Mouse (Mus musculus) neural tube, embryonic 15.5 days (tissue): ENCODE results near the gene Iqschfp. TPM values are rescaled to one million over a fixed set of nuclear protein-coding genes. Genes with fewer than 3 reads are reported as not detected.

ENCODE experiments used
- ATAC-seq: fragments of 200-750 bp; cut with Nextera tagmentation; 2 replicates; pipeline ENCODE4 v1.8.0; 2017; ENCODE audit warnings: mild to moderate bottlenecking, moderate TSS enrichment, moderate library complexity; ENCODE audit not compliant: low FRiP score
- H3K27ac ChIP-seq: fragments of 300-500 bp; sonication (generic); replicated peaks from 2 replicates; pipeline ENCODE4 v1.5.1; 2015; ENCODE audit warnings: mild to moderate bottlenecking, inconsistent platforms
- H3K27me3 ChIP-seq: fragments of 300-500 bp; sonication (generic); replicated peaks from 2 replicates; pipeline ENCODE4 v1.6.1; 2015; ENCODE audit warnings: inconsistent platforms
- H3K36me3 ChIP-seq: fragments of 300-500 bp; sonication (generic); 2 replicates; pipeline ENCODE4 v1.6.1; 2015; ENCODE audit warnings: inconsistent platforms
- H3K4me1 ChIP-seq: fragments of 300-500 bp; sonication (generic); 2 replicates; pipeline ENCODE4 v1.6.1; 2015; ENCODE audit warnings: inconsistent platforms
- H3K4me2 ChIP-seq: fragments of 300-500 bp; sonication (generic); 2 replicates; pipeline ENCODE4 v1.6.1; 2015; ENCODE audit warnings: inconsistent platforms, mild to moderate bottlenecking, moderate library complexity
- H3K4me3 ChIP-seq: fragments of 300-500 bp; sonication (generic); replicated peaks from 2 replicates; pipeline ENCODE4 v1.5.1; 2015; ENCODE audit warnings: mild to moderate bottlenecking, inconsistent platforms
- H3K9ac ChIP-seq: fragments of 300-500 bp; sonication (generic); replicated peaks from 2 replicates; pipeline ENCODE4 v1.6.1; 2015; ENCODE audit warnings: mild to moderate bottlenecking, inconsistent platforms
- H3K9me3 ChIP-seq: fragments of 300-500 bp; sonication (generic); replicated peaks from 2 replicates; pipeline ENCODE4 v1.6.1; 2016; ENCODE audit warnings: inconsistent platforms
- WGBS: fragments of 180-500 bp; shearing (Covaris S2); methylation state at CpG from one replicate; pipeline ENCODE4 v1.1.7; 2015; ENCODE audit warnings: mixed read lengths; 5-methylcytosine and 5-hydroxymethylcytosine counted together
- polyA plus RNA-seq: library from polyadenylated mRNA; unstranded; fragments of >200 nt; fragmentation: Nextera tagmentation; extraction: Ambion mirVana; gene quantifications from 2 replicates; pipeline ENCODE4 v1.2.1, GENCODE M21; 2015

The Iqschfp gene
- polyA plus RNA-seq, 1 experiment from 2014 or later: 7.2 TPM

DNA sequence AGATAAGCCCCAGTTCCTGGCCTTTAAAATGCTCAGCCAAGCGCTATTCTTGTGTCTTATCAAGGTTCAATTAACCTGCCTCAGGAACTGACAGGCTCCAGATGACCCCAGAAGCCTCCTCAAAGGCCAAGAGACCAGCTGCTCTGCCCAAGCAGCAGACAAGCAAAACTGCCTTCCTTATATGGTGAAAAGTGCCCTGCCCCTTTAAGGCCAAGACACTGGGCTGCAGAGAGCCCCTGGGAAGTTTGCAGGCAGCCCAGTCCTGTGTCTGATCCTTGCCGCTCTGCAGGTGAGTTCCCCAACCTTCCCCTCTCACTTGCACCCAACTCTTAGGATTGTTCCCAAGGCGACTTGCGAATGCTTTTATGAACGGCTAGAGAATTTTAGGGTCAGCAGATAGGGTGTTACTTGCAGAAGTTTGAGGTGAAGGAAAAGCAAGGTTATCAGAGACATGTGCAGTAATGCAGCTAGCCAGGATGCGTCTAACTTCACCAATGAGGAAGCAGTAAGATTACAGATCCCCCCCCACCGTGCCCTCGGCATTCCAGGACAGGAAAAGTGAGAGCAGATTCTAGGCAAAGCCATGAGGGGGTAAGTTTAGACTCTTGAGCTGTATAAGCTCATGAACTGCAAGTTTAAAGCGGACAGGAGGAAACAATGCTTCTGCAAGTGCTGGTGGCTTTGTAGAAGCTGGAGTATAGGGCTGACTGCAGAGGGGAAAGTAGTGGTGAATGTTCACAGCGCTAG lies 576.1 kb downstream of the Iqschfp start:
- Histone ChIP-seq H3K4me2 (peak overlapping the region; percentile 43), H3K4me3 (0 out of 2 replicates have a peak overlapping the region, but pooled peaks have one; percentile 1), H3K27me3 (no peaks in the 10 kb centered on the region), H3K4me1 (peaks cover 15% of the 10 kb centered on the region), H3K9me3 (no peaks in the 10 kb centered on the region), H3K27ac (no peak overlapping the region), H3K36me3 (no peaks in the 10 kb centered on the region), H3K9ac (no peak overlapping the region)
- no peak for ATAC-seq
- WGBS: 6% methylated on average over 10 of the region's 10 CpGs

DNA sequence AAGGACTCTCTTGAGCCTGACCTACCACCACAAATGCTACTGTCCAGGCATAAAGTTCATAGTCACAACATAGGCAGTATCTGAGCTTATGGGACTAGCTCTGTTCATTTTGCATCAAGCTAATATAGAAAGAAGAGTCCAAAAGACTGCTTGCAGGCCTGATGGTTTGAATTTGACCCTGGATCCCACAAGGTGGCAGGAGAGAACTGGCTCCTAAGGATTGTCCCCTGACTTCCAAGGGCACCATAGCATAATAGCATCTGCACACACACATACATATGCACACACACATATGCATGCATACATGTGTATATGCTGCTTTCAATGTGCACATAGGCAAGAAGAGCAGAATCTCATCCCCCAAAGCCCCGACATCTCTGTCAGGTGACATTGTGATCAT lies 577.6 kb downstream of the Iqschfp start:
- no peak for ATAC-seq
- WGBS: 89% methylated on average over 1 of the region's 1 CpGs
- H3K4me3 ChIP-seq: no peak overlapping the region
- no peaks in the 10 kb centered on the region for H3K27me3 ChIP-seq
- H3K36me3 ChIP-seq: no peaks in the 10 kb centered on the region
- no peak overlapping the region for H3K9ac ChIP-seq
- H3K4me2 ChIP-seq: no peak overlapping the region
- peaks cover 15% of the 10 kb centered on the region for H3K4me1 ChIP-seq
- H3K27ac ChIP-seq: no peak overlapping the region
- no peaks in the 10 kb centered on the region for H3K9me3 ChIP-seq

DNA sequence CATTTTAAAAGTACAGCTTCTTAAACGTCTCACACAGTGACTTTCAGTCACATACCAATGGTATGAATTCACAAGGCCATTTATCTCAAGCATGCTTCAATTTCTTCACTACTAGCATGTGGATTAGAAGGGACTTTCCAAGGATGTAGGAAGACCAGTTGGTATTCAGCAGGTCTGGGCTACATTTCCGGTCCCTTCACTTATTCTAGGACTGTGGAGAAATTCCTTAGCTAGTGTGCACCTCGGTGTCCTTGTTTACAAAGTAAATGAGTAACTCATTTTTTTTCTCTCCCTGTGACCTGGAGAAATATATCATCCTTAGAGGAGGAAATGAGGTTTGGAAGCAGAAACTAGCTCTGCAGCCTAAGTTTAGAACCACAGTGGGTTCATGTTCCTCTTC lies 578.0 kb downstream of the Iqschfp start:
- no peak overlapping the region for H3K4me3 ChIP-seq
- ATAC-seq: no peak
- H3K4me1 ChIP-seq: peaks cover 15% of the 10 kb centered on the region
- no peak overlapping the region for H3K27ac ChIP-seq
- 61% methylated on average over 3 of the region's 3 CpGs for WGBS
- no peak overlapping the region for H3K9ac ChIP-seq
- H3K27me3 ChIP-seq: no peaks in the 10 kb centered on the region
- H3K4me2 ChIP-seq: no peak overlapping the region
- H3K9me3 ChIP-seq: no peaks in the 10 kb centered on the region
- no peaks in the 10 kb centered on the region for H3K36me3 ChIP-seq

DNA sequence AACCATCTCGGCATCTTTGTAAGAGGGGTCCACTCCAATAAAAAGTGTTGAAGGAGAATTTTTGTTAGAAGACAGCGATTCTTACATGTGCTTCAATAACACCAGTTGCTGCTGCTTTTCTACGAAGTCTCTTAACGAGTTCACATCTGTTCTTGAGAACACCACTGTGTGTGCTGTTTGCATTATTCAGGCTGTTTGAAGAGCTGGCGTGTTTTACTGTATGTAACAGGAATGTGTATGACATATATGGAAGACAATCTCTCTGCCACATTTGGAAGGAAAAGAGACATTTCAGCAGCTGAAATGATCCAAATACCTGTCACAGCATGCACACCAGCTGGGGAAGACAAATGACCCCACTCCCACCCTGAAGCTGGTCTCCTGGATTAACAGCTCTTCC lies 578.6 kb downstream of the Iqschfp start:
- no peaks in the 10 kb centered on the region for H3K36me3 ChIP-seq
- ATAC-seq: no peak
- no peak overlapping the region for H3K4me3 ChIP-seq
- no peaks in the 10 kb centered on the region for H3K27me3 ChIP-seq
- H3K4me2 ChIP-seq: no peak overlapping the region
- no peak overlapping the region for H3K9ac ChIP-seq
- peaks cover 15% of the 10 kb centered on the region for H3K4me1 ChIP-seq
- H3K27ac ChIP-seq: no peak overlapping the region
- no peaks in the 10 kb centered on the region for H3K9me3 ChIP-seq
- 62% methylated on average over 5 of the region's 5 CpGs for WGBS

DNA sequence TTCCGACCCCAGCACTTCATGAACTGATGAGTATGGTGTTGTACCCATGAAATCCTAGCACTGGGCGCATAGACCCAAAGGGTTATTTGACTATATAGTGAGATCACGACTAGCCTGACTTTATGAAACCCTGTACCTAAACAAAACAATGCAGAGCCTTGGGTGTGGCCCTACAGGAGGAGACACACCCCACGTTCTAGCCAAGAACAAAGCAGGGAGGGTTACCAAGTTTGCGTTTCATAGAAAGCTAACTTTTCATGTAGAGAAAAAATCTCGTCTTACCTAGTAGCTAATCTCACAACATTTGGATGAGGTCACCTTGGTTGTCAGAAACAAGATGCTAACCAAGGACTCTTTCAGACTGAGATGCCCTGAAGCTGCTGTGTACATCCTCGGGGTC lies 584.3 kb downstream of the Iqschfp start:
- no peak for ATAC-seq
- 91% methylated on average over 7 of the region's 7 CpGs for WGBS

DNA sequence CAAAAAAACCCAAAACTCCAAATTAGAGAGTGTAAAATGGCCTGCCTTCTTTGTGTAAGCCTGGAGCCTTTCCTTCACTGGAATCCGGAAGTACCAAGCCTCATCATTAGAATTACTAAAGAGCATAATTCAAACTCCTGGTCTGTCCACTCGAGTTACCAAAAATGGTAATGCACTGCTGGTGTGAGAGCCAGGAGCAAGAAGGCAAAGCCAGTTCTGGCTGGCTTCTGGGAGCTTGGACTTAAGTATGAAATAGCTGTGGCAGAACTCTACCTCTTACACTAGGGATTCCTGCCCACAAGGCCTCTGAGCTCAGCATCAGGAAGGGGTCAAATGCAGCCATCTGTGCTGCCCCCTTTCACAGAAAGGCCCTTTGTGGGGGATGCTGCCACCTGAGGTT lies 585.4 kb downstream of the Iqschfp start:
- 37% methylated on average over 2 of the region's 2 CpGs for WGBS
- Histone ChIP-seq H3K27ac (no peak overlapping the region), H3K9ac (no peak overlapping the region), H3K4me1 (no peaks in the 10 kb centered on the region), H3K9me3 (no peaks in the 10 kb centered on the region), H3K4me3 (no peak overlapping the region), H3K27me3 (no peaks in the 10 kb centered on the region), H3K4me2 (no peak overlapping the region), H3K36me3 (no peaks in the 10 kb centered on the region)
- ATAC-seq: no peak

More for the DNA sequence above, 584.3 kb downstream of the Iqschfp start:
- Histone ChIP-seq H3K9me3 (no peaks in the 10 kb centered on the region), H3K36me3 (no peaks in the 10 kb centered on the region), H3K27ac (no peak overlapping the region), H3K27me3 (no peaks in the 10 kb centered on the region), H3K4me2 (no peak overlapping the region), H3K9ac (no peak overlapping the region), H3K4me3 (no peak overlapping the region), H3K4me1 (no peaks in the 10 kb centered on the region)

DNA sequence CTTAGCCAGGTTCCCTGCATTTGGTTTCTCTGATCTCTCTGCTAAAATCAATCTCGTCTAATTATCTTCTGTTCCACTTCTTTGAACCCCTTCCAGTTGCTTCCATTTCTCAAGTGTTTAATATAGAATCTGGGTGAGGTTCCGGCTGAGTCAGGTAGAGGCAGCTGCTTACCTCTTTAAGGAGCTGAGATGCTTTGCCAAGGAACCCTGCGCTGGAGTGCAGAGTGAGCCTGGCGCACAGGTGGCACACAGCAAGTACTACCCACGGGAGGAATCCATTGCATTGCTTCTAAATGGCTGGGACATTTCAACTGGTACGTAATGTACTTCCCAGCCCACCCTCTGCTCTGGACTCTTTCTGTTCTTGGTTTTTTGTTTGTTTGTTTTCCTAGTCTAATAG lies 587.2 kb downstream of the Iqschfp start:
- H3K27me3 ChIP-seq: no peaks in the 10 kb centered on the region
- 75% methylated on average over 6 of the region's 6 CpGs for WGBS
- ATAC-seq: no peak
- H3K36me3 ChIP-seq: no peaks in the 10 kb centered on the region
- H3K4me2 ChIP-seq: no peak overlapping the region
- H3K9me3 ChIP-seq: no peaks in the 10 kb centered on the region
- no peaks in the 10 kb centered on the region for H3K4me1 ChIP-seq
- H3K9ac ChIP-seq: no peak overlapping the region
- no peak overlapping the region for H3K27ac ChIP-seq
- H3K4me3 ChIP-seq: no peak overlapping the region

DNA sequence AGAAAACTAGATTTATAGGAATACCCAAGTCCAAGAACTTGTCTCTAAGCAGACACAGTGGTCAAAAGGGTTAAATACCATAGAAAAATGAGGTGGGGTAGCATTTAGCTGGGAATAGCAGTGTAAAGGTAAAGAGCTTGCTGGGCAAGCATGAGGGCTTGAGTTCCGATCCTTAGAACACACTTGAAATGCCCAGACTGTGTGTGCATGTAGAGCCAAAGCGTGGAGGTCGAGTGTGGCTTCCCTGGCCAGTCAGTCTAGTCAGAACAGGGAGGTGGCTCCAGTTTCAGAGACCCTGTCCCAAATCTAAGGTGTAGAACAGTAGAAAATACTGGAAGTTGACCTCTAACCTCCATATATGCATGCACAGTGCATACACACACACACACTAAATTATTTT lies 591.5 kb downstream of the Iqschfp start:
- WGBS: 91% methylated on average over 3 of the region's 3 CpGs
- H3K9me3 ChIP-seq: no peaks in the 10 kb centered on the region
- no peak for ATAC-seq
- H3K4me2 ChIP-seq: no peak overlapping the region
- no peak overlapping the region for H3K27ac ChIP-seq
- H3K4me1 ChIP-seq: no peaks in the 10 kb centered on the region
- H3K9ac ChIP-seq: no peak overlapping the region
- no peaks in the 10 kb centered on the region for H3K27me3 ChIP-seq
- H3K36me3 ChIP-seq: no peaks in the 10 kb centered on the region
- no peak overlapping the region for H3K4me3 ChIP-seq

DNA sequence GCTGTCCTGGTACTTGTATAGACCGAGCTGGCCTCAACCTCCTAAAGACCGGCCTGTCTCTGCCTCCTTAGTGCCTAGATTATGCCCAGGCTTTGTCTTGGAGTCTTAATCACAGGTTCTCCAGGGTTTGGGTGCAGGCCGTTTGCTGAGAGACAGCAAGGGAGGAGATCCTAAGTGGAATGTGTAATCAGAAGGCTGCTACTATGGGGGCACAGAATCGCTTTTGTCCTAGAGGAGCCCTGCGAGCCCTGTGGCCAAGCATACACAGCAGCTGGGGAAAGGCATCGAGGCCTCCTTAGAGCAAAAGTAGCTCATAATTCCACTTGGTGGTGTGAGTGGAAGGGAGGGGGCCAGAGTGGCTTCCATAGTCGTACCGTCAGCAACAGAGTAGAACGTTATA lies 592.0 kb downstream of the Iqschfp start:
- H3K4me3 ChIP-seq: no peak overlapping the region
- H3K4me1 ChIP-seq: no peaks in the 10 kb centered on the region
- H3K9ac ChIP-seq: no peak overlapping the region
- no peaks in the 10 kb centered on the region for H3K9me3 ChIP-seq
- no peak for ATAC-seq
- no peak overlapping the region for H3K4me2 ChIP-seq
- 89% methylated on average over 9 of the region's 9 CpGs for WGBS
- no peaks in the 10 kb centered on the region for H3K36me3 ChIP-seq
- no peaks in the 10 kb centered on the region for H3K27me3 ChIP-seq
- H3K27ac ChIP-seq: no peak overlapping the region

DNA sequence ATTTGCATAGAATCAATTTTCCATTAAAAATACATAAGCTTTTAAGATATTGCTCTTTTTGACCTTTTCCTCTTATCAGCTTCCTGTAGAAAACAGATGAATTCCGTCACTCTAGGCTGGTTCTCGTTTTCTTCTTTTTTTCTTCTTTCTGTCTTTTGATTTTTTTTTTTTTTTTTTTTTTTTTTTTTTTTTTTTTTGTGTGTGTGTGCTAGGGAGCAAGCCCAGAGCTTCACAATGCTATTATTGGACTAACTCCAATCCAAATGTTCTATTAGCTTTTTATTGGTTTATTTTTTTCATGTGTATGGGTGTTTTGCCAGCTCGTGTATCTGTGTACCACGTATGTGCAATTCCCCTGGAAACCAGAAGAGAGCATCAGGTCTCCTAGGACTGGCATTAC lies 592.5 kb downstream of the Iqschfp start:
- Histone ChIP-seq H3K27me3 (no peaks in the 10 kb centered on the region), H3K4me3 (no peak overlapping the region), H3K4me1 (no peaks in the 10 kb centered on the region), H3K9me3 (no peaks in the 10 kb centered on the region), H3K4me2 (no peak overlapping the region), H3K9ac (no peak overlapping the region), H3K27ac (no peak overlapping the region), H3K36me3 (no peaks in the 10 kb centered on the region)
- no peak for ATAC-seq
- 89% methylated on average over 4 of the region's 4 CpGs for WGBS

DNA sequence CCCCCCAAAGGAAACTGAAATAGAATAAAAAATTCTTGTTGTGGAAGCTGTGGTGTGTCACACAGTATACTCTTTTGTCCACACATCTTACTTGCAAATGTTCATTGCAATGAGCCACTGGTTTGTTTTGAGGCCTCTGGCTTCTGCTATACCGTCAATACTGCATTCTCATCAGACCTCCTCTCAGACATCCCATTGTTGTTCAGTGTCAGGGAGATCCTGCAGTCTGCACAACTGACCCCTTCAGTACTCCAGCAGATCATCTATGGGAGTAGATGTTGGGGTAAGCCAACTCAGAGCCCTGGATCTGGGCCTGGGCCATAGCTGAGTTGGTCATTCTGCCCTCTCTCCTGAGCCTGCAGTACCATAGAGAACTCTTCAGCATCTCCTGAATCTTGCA lies 595.6 kb downstream of the Iqschfp start:
- H3K4me3 ChIP-seq: no peak overlapping the region
- ATAC-seq: no peak
- H3K4me1 ChIP-seq: peaks cover 7% of the 10 kb centered on the region
- H3K4me2 ChIP-seq: no peak overlapping the region
- 0 out of 2 replicates have a peak, but pooled peaks cover 5% of the 10 kb centered on the region for H3K27me3 ChIP-seq
- no peak overlapping the region for H3K27ac ChIP-seq
- no peaks in the 10 kb centered on the region for H3K36me3 ChIP-seq
- no peaks in the 10 kb centered on the region for H3K9me3 ChIP-seq
- WGBS: 54% methylated on average over 1 of the region's 1 CpGs
- no peak overlapping the region for H3K9ac ChIP-seq

DNA sequence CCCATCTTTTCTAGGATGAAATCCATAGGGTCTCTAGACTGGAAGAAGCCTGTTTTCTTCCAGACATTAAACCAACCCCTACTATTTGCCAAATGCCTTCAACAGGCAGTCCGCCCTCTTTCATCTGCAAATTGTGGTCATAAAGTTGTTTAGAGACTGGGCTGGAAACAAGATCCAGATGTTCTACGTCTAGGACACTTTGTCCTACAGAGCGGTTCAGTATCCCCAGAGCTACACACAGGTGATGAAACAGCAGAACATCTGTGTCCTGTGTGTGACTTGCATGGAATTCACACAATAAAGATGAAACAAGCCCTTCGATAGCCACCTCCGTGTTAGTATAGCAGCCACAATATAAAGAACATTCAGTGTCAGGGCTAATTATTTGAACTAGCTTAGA lies 596.3 kb downstream of the Iqschfp start:
- no peak overlapping the region for H3K27ac ChIP-seq
- H3K9ac ChIP-seq: no peak overlapping the region
- H3K27me3 ChIP-seq: 0 out of 2 replicates have a peak, but pooled peaks cover 5% of the 10 kb centered on the region
- no peak overlapping the region for H3K4me3 ChIP-seq
- no peaks in the 10 kb centered on the region for H3K9me3 ChIP-seq
- H3K4me2 ChIP-seq: no peak overlapping the region
- H3K36me3 ChIP-seq: no peaks in the 10 kb centered on the region
- H3K4me1 ChIP-seq: peaks cover 14% of the 10 kb centered on the region
- ATAC-seq: no peak
- WGBS: 36% methylated on average over 5 of the region's 5 CpGs
